ENCODE assay signal across 8 mouse cellular contexts in genomic region chr19:53008020-53008705, GRCm38 (mm10). TPM values are rescaled to one million over a fixed set of nuclear protein-coding genes. Genes with fewer than 3 reads are reported as not detected.
DNase-seq lines count a peak whose midpoint lies in the region; ATAC-seq and TF ChIP-seq lines count a peak whose summit lies in the region.

No protein-coding gene starts in this region.

- H3K4me3 ChIP-seq in cerebellum, adult 2 months (replicated peaks; ENCODE audit: insufficient read depth, low read depth, low read length) = no peak overlapping the region
- no peak overlapping the region for H3K4me3 ChIP-seq in lung, postnatal 0 days (ENCODE audit: low read depth, low read length)

- no peaks in the 10 kb centered on the region for H3K27me3 ChIP-seq in cerebellum, adult 2 months (ENCODE audit: control insufficient read depth, insufficient read depth, low read length)
- H3K27me3 ChIP-seq in lung, postnatal 0 days (replicated peaks; ENCODE audit: insufficient read depth, low read length) = no peaks in the 10 kb centered on the region

- H3K36me3 ChIP-seq in lung, postnatal 0 days (ENCODE audit: insufficient read depth, low read length) = peaks cover 20% of the 10 kb centered on the region; the same call in 1 of the 2 replicates

- TF ChIP-seq EP300 in lung, postnatal 0 days (IDR thresholded peaks at IDR 0.05) = no peak; the same call in none of the 2 replicates

- no peak for ATAC-seq in CD4-positive, CD25-positive, alpha-beta regulatory T cell, adult 4 months
- ATAC-seq in lung, postnatal 0 days = peak; percentile 99

- H3K9ac ChIP-seq in lung, postnatal 0 days (replicated peaks; ENCODE audit: low read depth) = no peak overlapping the region

- 54% methylated on average over 6 of the region's 6 CpGs for WGBS in cerebellum, adult 2 months
- 34% methylated on average over 6 of the region's 6 CpGs for whole genome bisulfite sequencing in lung, postnatal 0 days

- no peaks in the 10 kb centered on the region for H3K9me3 ChIP-seq in lung, postnatal 0 days (ENCODE audit: low read length)

- H3K27ac ChIP-seq in cerebellum, adult 2 months (ENCODE audit: insufficient read depth, low read length) = no peak overlapping the region
- peak overlapping the region; percentile 76 for H3K27ac ChIP-seq in lung, postnatal 0 days (ENCODE audit: low read length)

- no peak overlapping the region for H3K4me2 ChIP-seq in lung, postnatal 0 days (replicated peaks; ENCODE audit: low read depth, low read length)

- TF ChIP-seq CTCF in cerebellum, adult 2 months (IDR thresholded peaks at IDR 0.05; ENCODE audit: borderline replicate concordance, insufficient read depth, low read depth, low read length) = peak; percentile 85
- peak; percentile 86 for TF ChIP-seq CTCF in lung, postnatal 0 days (IDR thresholded peaks at IDR 0.05)

- peaks cover 17% of the 10 kb centered on the region for H3K4me1 ChIP-seq in cerebellum, adult 2 months (ENCODE audit: control insufficient read depth, insufficient read depth, low read length)
- H3K4me1 ChIP-seq in lung, postnatal 0 days (ENCODE audit: insufficient read depth, low read depth, low read length) = peaks cover 5% of the 10 kb centered on the region; the same call in 1 of the 2 replicates

- TF ChIP-seq POLR2A in cerebellum, adult 2 months (IDR thresholded peaks at IDR 0.05; ENCODE audit: borderline replicate concordance, insufficient read depth, low read length) = no peak

- DNase-seq in CD4-positive, CD25-positive, alpha-beta regulatory T cell, adult 2 months (ENCODE audit: low read depth, low spot score) = peak; percentile 43
- DNase-seq in cerebellum, adult 2 months = peak; percentile 78 to 82
- peak; percentile 67 for DNase-seq in forelimb bud, embryonic 11.5 days (ENCODE audit: low read depth, low spot score)
- DNase-seq in heart, postnatal 4 days = peak; percentile 82
- DNase-seq in layer of hippocampus, adult 18-20 months (ENCODE audit: low spot score in 2 of 2) = peak; percentile 61 to 87
- DNase-seq in lung, postnatal 0 days (ENCODE audit: low spot score) = peak; percentile 94
- DNase-seq in right cerebral cortex, postnatal 10 days (ENCODE audit: low spot score in 2 of 2) = peak; percentile 82 to 83

RNA-seq across cellular contexts. Expression of gene Xpnpep1, which starts 31.9 kb away (rescaled TPM):
- 10 to 100 TPM; 51.1 to 85.0 TPM for polyA plus RNA-seq in CD4-positive, CD25-positive, alpha-beta regulatory T cell, adult 4 months (2017; shearing (Covaris generic))
- 58.8 and 60.5 TPM in 2 replicates for polyA plus RNA-seq in cerebellum, adult 2 months (2012; rRNA removed)
- total RNA-seq in heart, postnatal 4 days (2021) = 100 to 1,000 TPM; 156 to 158 TPM
- total RNA-seq in layer of hippocampus, adult 18-20 months (2021) = 10 to 100 TPM; 72.8 to 79.3 TPM
- 109 and 112 TPM in 2 replicates for polyA plus RNA-seq in lung, postnatal 0 days (2015; fragmentation: Nextera tagmentation; extraction: Ambion mirVana)

Comparison
In these comparisons a context has a peak if more than half of its experiments do, and no peak if none do; other contexts are left out.
1. DNase-seq: peak in every context shown above with its lines; median percentile 94 in lung, postnatal 0 days; 82 in right cerebral cortex, postnatal 10 days; 82 in heart, postnatal 4 days; 80 in cerebellum, adult 2 months; 74 in layer of hippocampus, adult 18-20 months; 67 in forelimb bud, embryonic 11.5 days; 43 in CD4-positive, CD25-positive, alpha-beta regulatory T cell, adult 2 months.